Mouse (Mus musculus): ENCODE data around the gene Nt5dc1. TPM values are rescaled to one million over a fixed set of nuclear protein-coding genes. Genes with fewer than 3 reads are reported as not detected.
"Not testable (repeated sequence)": the region's sequence is repeated elsewhere in the genome, so short reads cannot be mapped to it uniquely, and the experiment has no call there.

The Nt5dc1 gene
- polyA plus RNA-seq (2015; fragmentation: Nextera tagmentation; extraction: Ambion mirVana) = 2.3 and 2.6 TPM in 2 replicates

GRCm38 (mm10) chr10:34418204-34418756 lies at the start of gene Nt5dc1:
Gene Nt5dc1, minus strand, starts transcription at chr10:34418552.
- peaks cover 5% of the 10 kb centered on the region; the same call in 1 of the 2 replicates for H3K4me1 ChIP-seq (replicated peaks)
- H3K4me3 ChIP-seq = peak within 1 kb of the TSS; percentile 66
- peak within 1 kb of the TSS; percentile 67 for H3K27ac ChIP-seq (replicated peaks)
- under 1% methylated on average over 49 of the region's 49 CpGs for WGBS
- H3K4me2 ChIP-seq = peak within 1 kb of the TSS; percentile 69
- peak within 1 kb of the TSS; percentile 49 for H3K9ac ChIP-seq
- no peaks in the 10 kb centered on the region for H3K9me3 ChIP-seq
- H3K27me3 ChIP-seq = no peaks in the 10 kb centered on the region
- H3K36me3 ChIP-seq = no peaks in the 10 kb centered on the region
- ATAC-seq (ENCODE audit: low FRiP score, low read depth) = peak; percentile 98

GRCm38 (mm10) chr10:34464321-34464720 lies 46.0 kb upstream of the Nt5dc1 start:
- 92% methylated on average over 4 of the region's 4 CpGs for WGBS
- ATAC-seq (ENCODE audit: low FRiP score, low read depth) = no peak
- Histone ChIP-seq H3K4me3 (no peak overlapping the region), H3K4me2 (no peak overlapping the region), H3K9ac (no peak overlapping the region), H3K4me1 (replicated peaks) (no peaks in the 10 kb centered on the region), H3K27me3 (no peaks in the 10 kb centered on the region), H3K36me3 (no peaks in the 10 kb centered on the region), H3K9me3 (no peaks in the 10 kb centered on the region), H3K27ac (replicated peaks) (no peak overlapping the region)

- Histone ChIP-seq H3K27me3 (no peaks in the 10 kb centered on the region), H3K9me3 (no peaks in the 10 kb centered on the region), H3K4me2 (no peak overlapping the region), H3K4me3 (no peak overlapping the region), H3K27ac (replicated peaks) (no peak overlapping the region), H3K4me1 (replicated peaks) (no peaks in the 10 kb centered on the region), H3K36me3 (no peaks in the 10 kb centered on the region), H3K9ac (no peak overlapping the region)
- ATAC-seq (ENCODE audit: low FRiP score, low read depth) = no peak
- WGBS = 38% methylated on average over 4 of the region's 4 CpGs
Observed at GRCm38 (mm10) chr10:34461451-34461850, 43.1 kb upstream of the Nt5dc1 start.

GRCm38 (mm10) chr10:34449469-34449868 lies 31.1 kb upstream of the Nt5dc1 start:
- no peak overlapping the region for H3K4me2 ChIP-seq
- no peak overlapping the region for H3K27ac ChIP-seq (replicated peaks)
- no peaks in the 10 kb centered on the region for H3K9me3 ChIP-seq
- 70% methylated on average over 1 of the region's 1 CpGs for whole genome bisulfite sequencing
- H3K9ac ChIP-seq = no peak overlapping the region
- no peak overlapping the region for H3K4me3 ChIP-seq
- H3K4me1 ChIP-seq (replicated peaks) = no peaks in the 10 kb centered on the region
- H3K27me3 ChIP-seq = no peaks in the 10 kb centered on the region
- no peak for ATAC-seq (ENCODE audit: low FRiP score, low read depth)
- no peaks in the 10 kb centered on the region for H3K36me3 ChIP-seq

GRCm38 (mm10) chr10:34434191-34434590 lies 15.8 kb upstream of the Nt5dc1 start:
- not testable (repeated sequence) for H3K27me3 ChIP-seq; H3K9ac ChIP-seq; H3K4me3 ChIP-seq; ATAC-seq (ENCODE audit: low FRiP score, low read depth); H3K4me2 ChIP-seq; H3K36me3 ChIP-seq; H3K27ac ChIP-seq (replicated peaks); H3K4me1 ChIP-seq (replicated peaks); H3K9me3 ChIP-seq
- over 99% methylated on average over 6 of the region's 14 CpGs for WGBS

GRCm38 (mm10) chr10:34431783-34432182 lies 13.4 kb upstream of the Nt5dc1 start:
- no peaks in the 10 kb centered on the region for H3K36me3 ChIP-seq
- no peak overlapping the region for H3K4me3 ChIP-seq
- no peak overlapping the region for H3K4me2 ChIP-seq
- ATAC-seq (ENCODE audit: low FRiP score, low read depth) = no peak
- H3K9me3 ChIP-seq = no peaks in the 10 kb centered on the region
- no peak overlapping the region for H3K27ac ChIP-seq (replicated peaks)
- H3K4me1 ChIP-seq (replicated peaks) = peaks cover 4% of the 10 kb centered on the region; the same call in 1 of the 2 replicates
- no peaks in the 10 kb centered on the region for H3K27me3 ChIP-seq
- no peak overlapping the region for H3K9ac ChIP-seq

GRCm38 (mm10) chr10:34418794-34419193 lies 442 bp upstream of the Nt5dc1 start:
- not testable (repeated sequence) for H3K36me3 ChIP-seq; ATAC-seq (ENCODE audit: low FRiP score, low read depth); H3K27me3 ChIP-seq; H3K4me1 ChIP-seq (replicated peaks); H3K9me3 ChIP-seq; H3K27ac ChIP-seq (replicated peaks)
- peak overlapping the region; percentile 69 for H3K4me2 ChIP-seq
- WGBS = 80% methylated on average over 4 of the region's 4 CpGs
- H3K4me3 ChIP-seq = peak overlapping the region; percentile 66
- H3K9ac ChIP-seq = peak overlapping the region; percentile 49

- Histone ChIP-seq H3K9ac (no peak overlapping the region), H3K4me3 (no peak overlapping the region), H3K9me3 (no peaks in the 10 kb centered on the region), H3K36me3 (no peaks in the 10 kb centered on the region), H3K4me2 (no peak overlapping the region), H3K27ac (replicated peaks) (no peak overlapping the region), H3K27me3 (no peaks in the 10 kb centered on the region), H3K4me1 (replicated peaks) (no peaks in the 10 kb centered on the region)
- ATAC-seq (ENCODE audit: low FRiP score, low read depth) = no peak
Observed at GRCm38 (mm10) chr10:34399267-34399666, 19.1 kb downstream of the Nt5dc1 start.

- no peaks in the 10 kb centered on the region for H3K9me3 ChIP-seq
- H3K36me3 ChIP-seq = no peaks in the 10 kb centered on the region
- H3K27ac ChIP-seq (replicated peaks) = no peak overlapping the region
- H3K4me1 ChIP-seq (replicated peaks) = no peaks in the 10 kb centered on the region
- no peak overlapping the region for H3K4me3 ChIP-seq
- no peak overlapping the region for H3K9ac ChIP-seq
- WGBS = 61% methylated on average over 4 of the region's 4 CpGs
- no peak overlapping the region for H3K4me2 ChIP-seq
- H3K27me3 ChIP-seq = no peaks in the 10 kb centered on the region
- ATAC-seq (ENCODE audit: low FRiP score, low read depth) = no peak
Observed at GRCm38 (mm10) chr10:34396959-34397358, 21.4 kb downstream of the Nt5dc1 start.

GRCm38 (mm10) chr10:34389681-34390080 lies 28.7 kb downstream of the Nt5dc1 start, which contains the start of gene Col10a1:
Gene Col10a1, plus strand, starts transcription at chr10:34389981.
- Histone ChIP-seq H3K36me3 (no peaks in the 10 kb centered on the region), H3K9me3 (no peaks in the 10 kb centered on the region), H3K27me3 (no peaks in the 10 kb centered on the region), H3K27ac (replicated peaks) (no peak within 1 kb of the TSS), H3K4me2 (no peak within 1 kb of the TSS), H3K9ac (no peak within 1 kb of the TSS), H3K4me1 (replicated peaks) (no peaks in the 10 kb centered on the region), H3K4me3 (no peak within 1 kb of the TSS)
- ATAC-seq (ENCODE audit: low FRiP score, low read depth) = no peak
- WGBS = 76% methylated on average over 8 of the region's 8 CpGs

GRCm38 (mm10) chr10:34385636-34386035 lies 32.7 kb downstream of the Nt5dc1 start:
- no peaks in the 10 kb centered on the region for H3K27me3 ChIP-seq
- WGBS = 88% methylated on average over 5 of the region's 5 CpGs
- no peaks in the 10 kb centered on the region for H3K36me3 ChIP-seq
- no peak overlapping the region for H3K4me2 ChIP-seq
- no peak for ATAC-seq (ENCODE audit: low FRiP score, low read depth)
- H3K9me3 ChIP-seq = no peaks in the 10 kb centered on the region
- H3K4me1 ChIP-seq (replicated peaks) = no peaks in the 10 kb centered on the region
- no peak overlapping the region for H3K27ac ChIP-seq (replicated peaks)
- H3K9ac ChIP-seq = no peak overlapping the region
- H3K4me3 ChIP-seq = no peak overlapping the region

GRCm38 (mm10) chr10:34373332-34373731 lies 45.0 kb downstream of the Nt5dc1 start:
- H3K27me3 ChIP-seq = no peaks in the 10 kb centered on the region
- H3K9ac ChIP-seq = no peak overlapping the region
- no peaks in the 10 kb centered on the region for H3K4me1 ChIP-seq (replicated peaks)
- H3K36me3 ChIP-seq = no peaks in the 10 kb centered on the region
- no peak overlapping the region for H3K27ac ChIP-seq (replicated peaks)
- no peak for ATAC-seq (ENCODE audit: low FRiP score, low read depth)
- 89% methylated on average over 7 of the region's 7 CpGs for WGBS
- H3K4me3 ChIP-seq = no peak overlapping the region
- H3K9me3 ChIP-seq = no peaks in the 10 kb centered on the region
- no peak overlapping the region for H3K4me2 ChIP-seq

- H3K4me3 ChIP-seq = no peak overlapping the region
- no peak overlapping the region for H3K4me2 ChIP-seq
- ATAC-seq (ENCODE audit: low FRiP score, low read depth) = no peak
- no peaks in the 10 kb centered on the region for H3K27me3 ChIP-seq
- 69% methylated on average over 5 of the region's 5 CpGs for WGBS
- H3K9ac ChIP-seq = no peak overlapping the region
- H3K9me3 ChIP-seq = no peaks in the 10 kb centered on the region
- H3K4me1 ChIP-seq (replicated peaks) = no peaks in the 10 kb centered on the region
- H3K27ac ChIP-seq (replicated peaks) = no peak overlapping the region
- no peaks in the 10 kb centered on the region for H3K36me3 ChIP-seq
Observed at GRCm38 (mm10) chr10:34368138-34368537, 50.2 kb downstream of the Nt5dc1 start.

Measured in hindbrain, embryonic 15.5 days (tissue).